Mouse (Mus musculus) limb, embryonic 15.5 days (tissue): ENCODE measurements at regions not wholly inside any gene's neighbourhood (a gene's known extent, or its start where the extent isn't known, plus 50 kb on each side); places are given as distances from the start of the nearest gene placed in this dataset.

Experiments used
- ATAC-seq: fragments of 200-750 bp; cut with Nextera tagmentation; 2 replicates; pipeline ENCODE4 v1.8.0; 2017; ENCODE audit warnings: low read depth, moderate TSS enrichment; ENCODE audit not compliant: insufficient number of reproducible peaks, low FRiP score, low TSS enrichment
- H3K27ac ChIP-seq: fragments of 300-500 bp; sonication (generic); 2 replicates; pipeline ENCODE4 v1.5.1; 2015; ENCODE audit warnings: moderate library complexity, mild to moderate bottlenecking, inconsistent platforms
- H3K27me3 ChIP-seq: fragments of 300-500 bp; sonication (generic); 2 replicates; pipeline ENCODE4 v1.6.1; 2015; ENCODE audit warnings: inconsistent platforms
- H3K36me3 ChIP-seq: fragments of 300-500 bp; sonication (generic); 2 replicates; pipeline ENCODE4 v1.6.1; 2015; ENCODE audit warnings: inconsistent platforms
- H3K4me1 ChIP-seq: fragments of 300-500 bp; sonication (generic); 2 replicates; pipeline ENCODE4 v1.6.1; 2015; ENCODE audit warnings: inconsistent platforms
- H3K4me2 ChIP-seq: fragments of 300-500 bp; sonication (generic); 2 replicates; pipeline ENCODE4 v1.6.1; 2015; ENCODE audit warnings: mild to moderate bottlenecking, inconsistent platforms
- H3K4me3 ChIP-seq: fragments of 300-500 bp; sonication (generic); 2 replicates; pipeline ENCODE4 v1.5.1; 2015; ENCODE audit warnings: mild to moderate bottlenecking, inconsistent platforms
- H3K9ac ChIP-seq: fragments of 300-500 bp; sonication (generic); 2 replicates; pipeline ENCODE4 v1.6.1; 2015; ENCODE audit warnings: inconsistent platforms
- H3K9me3 ChIP-seq: fragments of 300-500 bp; sonication (generic); 2 replicates; pipeline ENCODE4 v1.6.1; 2016; ENCODE audit warnings: inconsistent platforms
- WGBS: fragments of 180-500 bp; shearing (Covaris S2); methylation state at CpG from one replicate; pipeline ENCODE4 v1.1.7; 2015; 5-methylcytosine and 5-hydroxymethylcytosine counted together

GRCm38 (mm10) chr13:31681571-31681970 is 56.0 kb downstream of the Foxf2 start:
- H3K36me3 ChIP-seq: no peaks in the 10 kb centered on the region
- H3K9me3 ChIP-seq: no peaks in the 10 kb centered on the region
- 74% methylated on average over 4 of the region's 4 CpGs for WGBS
- no peak overlapping the region for H3K27ac ChIP-seq
- H3K4me1 ChIP-seq: no peaks in the 10 kb centered on the region
- no peaks in the 10 kb centered on the region for H3K27me3 ChIP-seq
- no peak overlapping the region for H3K4me3 ChIP-seq
- no peak overlapping the region for H3K9ac ChIP-seq
- no peak for ATAC-seq
- no peak overlapping the region for H3K4me2 ChIP-seq

GRCm38 (mm10) chr13:31683311-31683710 is 57.7 kb downstream of the Foxf2 start:
- Histone ChIP-seq H3K4me3 (no peak overlapping the region), H3K27me3 (no peaks in the 10 kb centered on the region), H3K9me3 (no peaks in the 10 kb centered on the region), H3K36me3 (no peaks in the 10 kb centered on the region), H3K27ac (no peak overlapping the region), H3K4me2 (no peak overlapping the region), H3K4me1 (no peaks in the 10 kb centered on the region), H3K9ac (no peak overlapping the region)
- 36% methylated on average over 5 of the region's 5 CpGs for WGBS
- no peak for ATAC-seq

- H3K36me3 ChIP-seq: no peaks in the 10 kb centered on the region
- H3K4me3 ChIP-seq: no peak overlapping the region
- ATAC-seq: no peak
- no peaks in the 10 kb centered on the region for H3K27me3 ChIP-seq
- no peak overlapping the region for H3K4me2 ChIP-seq
- H3K9ac ChIP-seq: no peak overlapping the region
- WGBS: 81% methylated on average over 3 of the region's 3 CpGs
- H3K4me1 ChIP-seq: no peaks in the 10 kb centered on the region
- H3K9me3 ChIP-seq: no peaks in the 10 kb centered on the region
- 0 out of 2 replicates have a peak overlapping the region, but pooled peaks have one; percentile 11 for H3K27ac ChIP-seq
These were observed 62.9 kb downstream of the Foxf2 start for GRCm38 (mm10) chr13:31688531-31688930.

- ATAC-seq: no peak
- WGBS: 3% methylated on average over 1 of the region's 1 CpGs
- Histone ChIP-seq H3K4me3 (no peak overlapping the region), H3K9me3 (no peaks in the 10 kb centered on the region), H3K4me1 (no peaks in the 10 kb centered on the region), H3K9ac (no peak overlapping the region), H3K27ac (no peak overlapping the region), H3K4me2 (no peak overlapping the region), H3K36me3 (no peaks in the 10 kb centered on the region), H3K27me3 (no peaks in the 10 kb centered on the region)
These were observed 63.7 kb downstream of the Foxf2 start for GRCm38 (mm10) chr13:31689317-31689716.

GRCm38 (mm10) chr13:31695725-31696124 is 70.1 kb downstream of the Foxf2 start:
- Histone ChIP-seq H3K9me3 (no peaks in the 10 kb centered on the region), H3K9ac (no peak overlapping the region), H3K27me3 (no peaks in the 10 kb centered on the region), H3K4me2 (no peak overlapping the region), H3K4me3 (no peak overlapping the region), H3K4me1 (no peaks in the 10 kb centered on the region; the same call in 1 of the 2 replicates), H3K27ac (no peak overlapping the region), H3K36me3 (no peaks in the 10 kb centered on the region)
- 73% methylated on average over 7 of the region's 7 CpGs for WGBS
- no peak for ATAC-seq

- no peaks in the 10 kb centered on the region for H3K4me1 ChIP-seq
- no peak overlapping the region for H3K4me2 ChIP-seq
- peaks cover 4% of the 10 kb centered on the region; the same call in 1 of the 2 replicates for H3K27me3 ChIP-seq
- no peak overlapping the region for H3K27ac ChIP-seq
- H3K9ac ChIP-seq: no peak overlapping the region
- H3K36me3 ChIP-seq: no peaks in the 10 kb centered on the region
- no peak for ATAC-seq
- H3K4me3 ChIP-seq: no peak overlapping the region
- no peaks in the 10 kb centered on the region for H3K9me3 ChIP-seq
- WGBS: 72% methylated on average over 1 of the region's 1 CpGs
These were observed 78.6 kb downstream of the Foxf2 start for GRCm38 (mm10) chr13:31704199-31704598.

- Histone ChIP-seq H3K27ac (no peak overlapping the region), H3K4me1 (0 out of 2 replicates have a peak, but pooled peaks cover 3% of the 10 kb centered on the region), H3K9me3 (no peaks in the 10 kb centered on the region), H3K9ac (no peak overlapping the region), H3K4me3 (no peak overlapping the region), H3K4me2 (no peak overlapping the region), H3K27me3 (peaks cover 4% of the 10 kb centered on the region; the same call in 1 of the 2 replicates), H3K36me3 (no peaks in the 10 kb centered on the region)
- ATAC-seq: 0 out of 2 replicates have a peak, but pooled peaks have one; percentile 19
- WGBS: 57% methylated on average over 2 of the region's 2 CpGs
These were observed 79.8 kb downstream of the Foxf2 start for GRCm38 (mm10) chr13:31705406-31705805.

GRCm38 (mm10) chr13:31710681-31711080 is 85.1 kb downstream of the Foxf2 start:
- peak; percentile 75 for ATAC-seq
- 23% methylated on average over 6 of the region's 6 CpGs for WGBS

GRCm38 (mm10) chr13:31715683-31716082 is 90.1 kb downstream of the Foxf2 start:
- Histone ChIP-seq H3K4me2 (no peak overlapping the region), H3K4me1 (peaks cover 9% of the 10 kb centered on the region; the same call in 1 of the 2 replicates), H3K27ac (no peak overlapping the region), H3K9me3 (no peaks in the 10 kb centered on the region), H3K9ac (no peak overlapping the region), H3K36me3 (no peaks in the 10 kb centered on the region), H3K27me3 (no peaks in the 10 kb centered on the region), H3K4me3 (no peak overlapping the region)
- WGBS: 24% methylated on average over 2 of the region's 2 CpGs
- no peak for ATAC-seq

More at GRCm38 (mm10) chr13:31710681-31711080, 85.1 kb downstream of the Foxf2 start:
- Histone ChIP-seq H3K4me3 (no peak overlapping the region), H3K36me3 (no peaks in the 10 kb centered on the region), H3K9me3 (no peaks in the 10 kb centered on the region), H3K4me1 (peaks cover 10% of the 10 kb centered on the region; the same call in 1 of the 2 replicates), H3K4me2 (no peak overlapping the region), H3K27ac (peak overlapping the region; percentile 38; the same call in 1 of the 2 replicates), H3K27me3 (peaks cover 4% of the 10 kb centered on the region; the same call in 1 of the 2 replicates), H3K9ac (no peak overlapping the region)

- no peak for ATAC-seq
- no peak overlapping the region for H3K4me3 ChIP-seq
- H3K4me1 ChIP-seq: peaks cover 9% of the 10 kb centered on the region; the same call in 1 of the 2 replicates
- H3K9me3 ChIP-seq: no peaks in the 10 kb centered on the region
- no peaks in the 10 kb centered on the region for H3K36me3 ChIP-seq
- WGBS: 19% methylated on average over 2 of the region's 2 CpGs
- no peak overlapping the region for H3K9ac ChIP-seq
- no peak overlapping the region for H3K4me2 ChIP-seq
- H3K27ac ChIP-seq: no peak overlapping the region
- H3K27me3 ChIP-seq: no peaks in the 10 kb centered on the region
These were observed 89.7 kb upstream of the Foxc1 start for GRCm38 (mm10) chr13:31716771-31717170.

- H3K4me3 ChIP-seq: no peak overlapping the region
- H3K9me3 ChIP-seq: no peaks in the 10 kb centered on the region
- peaks cover 1% of the 10 kb centered on the region; the same call in 1 of the 2 replicates for H3K4me1 ChIP-seq
- no peaks in the 10 kb centered on the region for H3K27me3 ChIP-seq
- H3K27ac ChIP-seq: no peak overlapping the region
- H3K36me3 ChIP-seq: no peaks in the 10 kb centered on the region
- 46% methylated on average over 2 of the region's 2 CpGs for WGBS
- no peak overlapping the region for H3K9ac ChIP-seq
- no peak overlapping the region for H3K4me2 ChIP-seq
- no peak for ATAC-seq
These were observed 85.7 kb upstream of the Foxc1 start for GRCm38 (mm10) chr13:31720731-31721130.

GRCm38 (mm10) chr13:31728862-31729261 is 77.6 kb upstream of the Foxc1 start:
- Histone ChIP-seq H3K36me3 (no peaks in the 10 kb centered on the region), H3K4me3 (no peak overlapping the region), H3K4me1 (no peaks in the 10 kb centered on the region), H3K27me3 (no peaks in the 10 kb centered on the region), H3K27ac (no peak overlapping the region), H3K4me2 (no peak overlapping the region), H3K9ac (no peak overlapping the region), H3K9me3 (no peaks in the 10 kb centered on the region)
- WGBS: 77% methylated on average over 2 of the region's 2 CpGs
- ATAC-seq: no peak

- Histone ChIP-seq H3K27ac (no peak overlapping the region), H3K9me3 (no peaks in the 10 kb centered on the region), H3K36me3 (no peaks in the 10 kb centered on the region), H3K4me3 (no peak overlapping the region), H3K4me2 (no peak overlapping the region), H3K27me3 (no peaks in the 10 kb centered on the region), H3K4me1 (no peaks in the 10 kb centered on the region), H3K9ac (no peak overlapping the region)
- 88% methylated on average over 1 of the region's 1 CpGs for WGBS
- ATAC-seq: no peak
These were observed 60.2 kb upstream of the Foxc1 start for GRCm38 (mm10) chr13:31746276-31746675.
